Mouse (Mus musculus) myocyte (in vitro differentiated cells): ENCODE measurements around the gene Scfd2.

Source experiments
- CEBPB ChIP-seq: IDR thresholded peaks from 2 replicates; pipeline ENCODE4 v1.6.1; 2011; ENCODE audit warnings: mild to moderate bottlenecking, moderate library complexity; ENCODE audit not compliant: poor library complexity, insufficient read depth, severe bottlenecking
- E2F4 ChIP-seq: IDR thresholded peaks from one replicate; pipeline ENCODE4 v1.6.1; 2011; ENCODE audit warnings: mild to moderate bottlenecking, control low read depth, moderate library complexity; ENCODE audit not compliant: insufficient read depth
- MAX ChIP-seq: IDR thresholded peaks from one replicate; pipeline ENCODE4 v1.6.1; 2011; ENCODE audit warnings: low read depth, mild to moderate bottlenecking, control low read depth
- MYOD1 ChIP-seq, 3 experiments: IDR thresholded peaks; one replicate each; pipeline ENCODE4 v1.6.1; 2011; ENCODE audit warnings: control low read depth in 2 of 3, low read depth in 2 of 3, mild to moderate bottlenecking in 2 of 3, moderate library complexity in 1 of 3; ENCODE audit not compliant: insufficient read length in 2 of 3, control insufficient read depth in 1 of 3
- MYOG ChIP-seq, 3 experiments: IDR thresholded peaks; one replicate each; pipeline ENCODE4 v1.6.1; 2011; ENCODE audit warnings: control low read depth in 2 of 3, low read depth in 2 of 3, mild to moderate bottlenecking in 2 of 3; ENCODE audit not compliant: insufficient read length in 2 of 3, control insufficient read depth in 1 of 3, insufficient read depth in 1 of 3
- POLR2A ChIP-seq: IDR thresholded peaks from one replicate; pipeline ENCODE4 v1.6.1; 2011; ENCODE audit warnings: low read depth, mild to moderate bottlenecking, control low read depth, moderate library complexity; ENCODE audit not compliant: insufficient read length
- POLR2AphosphoS2 ChIP-seq: IDR thresholded peaks from one replicate; pipeline ENCODE4 v1.6.1; 2011; ENCODE audit warnings: low read depth, control low read depth; ENCODE audit not compliant: insufficient read length
- REST ChIP-seq: IDR thresholded peaks from one replicate; pipeline ENCODE4 v1.6.1; 2011; ENCODE audit warnings: mild to moderate bottlenecking, control low read depth, moderate library complexity; ENCODE audit not compliant: insufficient read depth, insufficient read length
- SRF ChIP-seq: IDR thresholded peaks from one replicate; pipeline ENCODE4 v1.6.1; 2011; ENCODE audit warnings: low read depth; ENCODE audit not compliant: control insufficient read depth, insufficient read length
- TCF12 ChIP-seq: IDR thresholded peaks from one replicate; pipeline ENCODE4 v1.6.1; 2011; ENCODE audit warnings: mild to moderate bottlenecking, control low read depth; ENCODE audit not compliant: poor library complexity, insufficient read depth, severe bottlenecking
- TCF3 ChIP-seq: IDR thresholded peaks from one replicate; pipeline ENCODE4 v1.6.1; 2011; ENCODE audit warnings: low read depth, control low read depth; ENCODE audit not compliant: insufficient read length
- USF1 ChIP-seq: IDR thresholded peaks from one replicate; pipeline ENCODE4 v1.6.1; 2011; ENCODE audit warnings: low read depth, mild to moderate bottlenecking, control low read depth, moderate library complexity

DNA sequence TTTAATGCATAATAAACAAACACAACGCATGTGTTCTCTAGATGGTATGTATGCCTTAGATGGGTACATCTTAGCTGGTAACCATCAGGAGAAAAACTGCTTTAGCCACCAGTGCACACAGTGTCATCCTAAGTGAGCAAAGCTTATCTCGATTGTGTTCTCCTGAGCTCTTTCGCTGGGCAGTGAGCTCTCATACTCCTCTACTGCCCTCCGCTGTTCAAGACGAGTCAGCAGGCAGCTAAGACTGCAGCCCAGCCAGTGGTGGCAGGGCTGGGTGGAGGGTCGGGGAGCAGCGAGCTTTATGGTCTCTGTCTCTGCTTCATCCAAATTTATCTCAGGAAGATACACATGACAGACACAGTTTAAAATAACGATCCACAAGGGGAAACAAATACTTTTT lies 248.0 kb downstream of the Scfd2 start:
- TF ChIP-seq MAX, result no peak
- TF ChIP-seq POLR2A, result no peak
- TF ChIP-seq SRF, result no peak
- TF ChIP-seq E2F4, result no peak
- TF ChIP-seq POLR2AphosphoS2, result no peak
- no peak for TF ChIP-seq TCF3
- TF ChIP-seq USF1, result no peak
- no peak for TF ChIP-seq MYOD1 (IDR thresholded peaks at IDR 0.05; ENCODE audit: control insufficient read depth in 1 of 3, insufficient read length in 2 of 3, low read depth in 2 of 3)
- no peak for TF ChIP-seq TCF12
- no peak for TF ChIP-seq MYOG (IDR thresholded peaks at IDR 0.05; ENCODE audit: control insufficient read depth in 1 of 3, insufficient read depth in 1 of 3, insufficient read length in 2 of 3, low read depth in 2 of 3)
- no peak for TF ChIP-seq CEBPB
- TF ChIP-seq REST, result no peak
